Mouse (Mus musculus) large intestine, adult 2 months (tissue): ENCODE measurements around the gene Mgst1. TPM values are rescaled to one million over a fixed set of nuclear protein-coding genes. Genes with fewer than 3 reads are reported as not detected.

Experiments used
- polyA plus RNA-seq: library from polyadenylated mRNA; depleted of rRNA; stranded (reverse); fragments of >200 nt; gene quantifications from 2 replicates; pipeline ENCODE4 v1.2.3, GENCODE M21; 2012; rRNA removed

Gene Mgst1
- polyA plus RNA-seq, 1 experiment: 638 TPM

Other genes with a start within 250 kb of the Mgst1 start
- gene Slc15a5, start 60.4 kb upstream of the Mgst1 start, polyA plus RNA-seq: 0.69 TPM in 1 of 2 replicates, not detected in the other